In genomic region chr14:20595781-20596180, GRCm38 (mm10) we compare ENCODE assay signal across 10 mouse cellular contexts. TPM values are rescaled to one million over a fixed set of nuclear protein-coding genes. Genes with fewer than 3 reads are reported as not detected.
DNase-seq lines count a peak whose midpoint lies in the region; TF ChIP-seq lines count a peak whose summit lies in the region.
"Had no signal": no experiment of that assay in that cellular context is flagged by ENCODE, and none has a peak within 500 bp of the region (broad histone marks: within the 10 kb centered on the region; RNA-seq: fewer than 3 reads in every experiment).

No protein-coding gene starts in this region.

- no peak overlapping the region for H3K4me3 ChIP-seq in cerebellum, adult 2 months (replicated peaks; ENCODE audit: insufficient read depth, low read depth, low read length)
- no peak overlapping the region for H3K4me3 ChIP-seq in limb, embryonic 10.5 days
- H3K4me3 ChIP-seq: limb, embryonic 13.5 days; neural tube, embryonic 13.5 days had no signal

- no peaks in the 10 kb centered on the region for H3K9me3 ChIP-seq in limb, embryonic 10.5 days (replicated peaks)
- H3K9me3 ChIP-seq: limb, embryonic 13.5 days; neural tube, embryonic 13.5 days had no signal

- intact Hi-C loops in gastrocnemius, postnatal 36 days (cut with DNase I), result no loop called here
- intact Hi-C loops in left cerebral cortex, postnatal 25 days (cut with DNase I), result no loop called here

- no peak for TF ChIP-seq POLR2A in cerebellum, adult 2 months (IDR thresholded peaks at IDR 0.05; ENCODE audit: borderline replicate concordance, insufficient read depth, low read length)

- no peak for TF ChIP-seq CTCF in cerebellum, adult 2 months (IDR thresholded peaks at IDR 0.05; ENCODE audit: borderline replicate concordance, insufficient read depth, low read depth, low read length)

- peak; percentile 73 for DNase-seq in gastrocnemius, adult 18-20 months (ENCODE audit: low spot score)
- no peak for DNase-seq in gastrocnemius, postnatal 36 days
- DNase-seq in cerebellum, adult 2 months, result peak; percentile 37 to 51
- DNase-seq in frontal cortex, postnatal 10 days (ENCODE audit: low spot score in 2 of 2), result peak; percentile 20 to 67
- peak; percentile 68 to 84 for DNase-seq in left cerebral cortex, postnatal 25 days (ENCODE audit: low spot score in 2 of 2)
- no peak for DNase-seq in kidney, adult 8-10 months
- no peak for DNase-seq in limb, embryonic 10.5 days (ENCODE audit: low spot score)
- no peak for DNase-seq in adrenal gland, adult 2 months

- H3K4me1 ChIP-seq in cerebellum, adult 2 months (ENCODE audit: control insufficient read depth, insufficient read depth, low read length), result peaks cover 8% of the 10 kb centered on the region
- peaks cover 5% of the 10 kb centered on the region; the same call in 1 of the 2 replicates for H3K4me1 ChIP-seq in limb, embryonic 10.5 days

- peak overlapping the region; percentile 63 for H3K27ac ChIP-seq in cerebellum, adult 2 months (ENCODE audit: insufficient read depth, low read length)
- H3K27ac ChIP-seq in limb, embryonic 10.5 days, result no peak overlapping the region
- H3K27ac ChIP-seq: limb, embryonic 13.5 days; neural tube, embryonic 13.5 days had no signal

- no peaks in the 10 kb centered on the region for H3K27me3 ChIP-seq in cerebellum, adult 2 months (ENCODE audit: control insufficient read depth, insufficient read depth, low read length)
- H3K27me3 ChIP-seq in limb, embryonic 10.5 days (ENCODE audit: low read depth, poor library complexity, severe bottlenecking), result no peaks in the 10 kb centered on the region
- H3K27me3 ChIP-seq: limb, embryonic 13.5 days; neural tube, embryonic 13.5 days had no signal

- H3K36me3 ChIP-seq in limb, embryonic 10.5 days, result peaks cover 6% of the 10 kb centered on the region
- H3K36me3 ChIP-seq: limb, embryonic 13.5 days; neural tube, embryonic 13.5 days had no signal

- WGBS in cerebellum, adult 2 months, result 30% methylated on average over 3 of the region's 3 CpGs
- WGBS in limb, embryonic 10.5 days, result 57% methylated on average over 3 of the region's 3 CpGs

RNA-seq across cellular contexts. Expression of gene Usp54, which starts 45.1 kb away (rescaled TPM):
- 1 to 10 TPM; 3.1 to 5.1 TPM for total RNA-seq in gastrocnemius, adult 18-20 months (2021)
- 1 to 10 TPM; 5.2 to 6.8 TPM for total RNA-seq in gastrocnemius, postnatal 36 days (2021)
- polyA plus RNA-seq in cerebellum, adult 2 months (2012; rRNA removed), result 60.6 and 63.1 TPM in 2 replicates
- total RNA-seq in left cerebral cortex, postnatal 25 days (2021), result 10 to 100 TPM; 38.5 to 46.7 TPM
- 13.5 and 16.6 TPM in 2 replicates for polyA plus RNA-seq in limb, embryonic 10.5 days (2016; fragmentation: Nextera tagmentation; extraction: Ambion mirVana)
- total RNA-seq in adrenal gland, adult 2 months (2021), result 10 to 100 TPM; 11.3 to 12.1 TPM
- 4.7 and 5.6 TPM in 2 replicates for polyA plus RNA-seq in adrenal gland, adult 2 months (2012; rRNA removed)

RNA-seq across cellular contexts. Expression of gene Ppp3cb, which starts 49.4 kb away (rescaled TPM):
- total RNA-seq in gastrocnemius, adult 18-20 months (2021), result 100 to 1,000 TPM; 190 to 204 TPM
- total RNA-seq in gastrocnemius, postnatal 36 days (2021), result 100 to 1,000 TPM; 158 to 159 TPM
- 141 and 142 TPM in 2 replicates for polyA plus RNA-seq in cerebellum, adult 2 months (2012; rRNA removed)
- total RNA-seq in left cerebral cortex, postnatal 25 days (2021), result 100 to 1,000 TPM; 297 to 305 TPM
- 35.7 and 43.2 TPM in 2 replicates for polyA plus RNA-seq in limb, embryonic 10.5 days (2016; fragmentation: Nextera tagmentation; extraction: Ambion mirVana)
- 10 to 100 TPM; 55.2 to 71.6 TPM for total RNA-seq in adrenal gland, adult 2 months (2021)
- 2.1 and 2.8 TPM in 2 replicates for polyA plus RNA-seq in adrenal gland, adult 2 months (2012; rRNA removed)

Comparison
In these comparisons a context has a peak if more than half of its experiments do, and no peak if none do; other contexts are left out.
1. DNase-seq: peak in gastrocnemius, adult 18-20 months (single experiment), cerebellum, adult 2 months (2 of 2), frontal cortex, postnatal 10 days (2 of 2) and left cerebral cortex, postnatal 25 days (2 of 2); none in gastrocnemius, postnatal 36 days (0 of 2), kidney, adult 8-10 months (0 of 2), limb, embryonic 10.5 days (single experiment) and adrenal gland, adult 2 months (single experiment).